Mouse (Mus musculus) brown adipose tissue, adult 24 weeks (tissue): ENCODE data around the gene Rnf114. TPM values are rescaled to one million over a fixed set of nuclear protein-coding genes. Genes with fewer than 3 reads are reported as not detected.

Source experiments
- H3K27ac ChIP-seq: fragments of 200-500 bp; replicated peaks from 2 replicates; pipeline ENCODE4 v1.5.1; 2012; ENCODE audit warnings: low read depth, mild to moderate bottlenecking, low read length
- H3K4me1 ChIP-seq: fragments of 200-500 bp; 2 replicates; pipeline ENCODE4 v1.6.1; 2012; ENCODE audit warnings: low read length, mixed read lengths; ENCODE audit not compliant: control insufficient read depth, insufficient read depth, insufficient read length
- H3K4me3 ChIP-seq: fragments of 200-500 bp; 2 replicates; pipeline ENCODE4 v1.5.1; 2012; ENCODE audit warnings: low read depth, mild to moderate bottlenecking, low read length, moderate library complexity; ENCODE audit not compliant: insufficient read depth
- polyA plus RNA-seq: library from polyadenylated mRNA; stranded (reverse); fragments of >200 nt; gene quantifications from 2 replicates; pipeline ENCODE4 v1.2.4, GENCODE M21; 2012; ENCODE audit not compliant: missing spikeins, insufficient read depth, insufficient read length

Rnf114 gene
- 22.7 and 24.2 TPM in 2 replicates for polyA plus RNA-seq

DNA sequence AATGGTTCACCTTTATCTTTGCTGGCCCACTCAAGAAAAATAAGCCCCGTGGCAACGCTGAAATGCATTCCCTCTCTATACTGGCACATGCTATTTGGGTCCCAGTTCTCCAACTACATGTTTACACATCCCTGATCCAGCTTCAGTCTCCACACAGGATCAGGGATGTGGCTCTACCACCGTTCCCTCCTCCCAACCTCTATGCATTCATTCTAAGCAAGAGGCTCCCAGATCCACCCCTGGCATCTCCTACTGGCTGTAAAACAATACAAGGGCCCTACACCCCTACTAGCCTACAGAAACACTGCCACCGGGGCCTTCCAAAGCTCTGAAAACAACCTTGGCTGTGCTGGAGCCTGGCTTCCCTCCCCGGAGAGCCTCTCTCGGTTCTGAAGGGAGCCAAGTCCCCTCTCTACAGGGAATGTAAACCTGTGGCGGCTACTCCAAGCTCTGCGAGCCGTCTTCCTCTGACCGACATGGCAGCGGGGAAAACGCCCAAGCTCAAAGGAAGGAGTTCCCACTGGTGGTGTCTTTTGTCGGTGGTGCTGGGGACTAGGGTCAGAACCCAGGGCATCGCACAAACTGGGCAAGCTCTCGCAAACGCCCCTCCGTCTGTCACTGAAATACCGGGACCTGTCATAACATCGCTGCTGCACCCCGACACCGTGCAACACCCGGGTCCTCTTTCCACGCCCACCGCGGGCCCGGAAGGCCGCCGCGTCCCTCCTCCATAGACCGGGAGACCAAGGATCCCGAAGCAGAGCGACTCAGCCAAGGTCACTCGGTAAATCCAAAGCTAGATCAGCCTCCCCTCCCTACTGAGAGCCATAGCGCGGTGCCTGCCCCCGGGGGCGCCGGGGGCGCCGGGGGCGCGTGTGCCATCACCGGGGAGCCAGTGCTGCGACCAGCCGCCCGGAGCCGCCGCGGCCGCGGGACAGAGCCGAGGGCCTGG lies at the start of gene Rnf114:
Gene Rnf114 (plus strand): TSS at position 889 of the 952 bp plus-strand sequence.
- Histone ChIP-seq H3K4me1 (peaks cover 18% of the 10 kb centered on the region), H3K4me3 (peak within 1 kb of the TSS; percentile 80), H3K27ac (peak within 1 kb of the TSS; percentile 98)

DNA sequence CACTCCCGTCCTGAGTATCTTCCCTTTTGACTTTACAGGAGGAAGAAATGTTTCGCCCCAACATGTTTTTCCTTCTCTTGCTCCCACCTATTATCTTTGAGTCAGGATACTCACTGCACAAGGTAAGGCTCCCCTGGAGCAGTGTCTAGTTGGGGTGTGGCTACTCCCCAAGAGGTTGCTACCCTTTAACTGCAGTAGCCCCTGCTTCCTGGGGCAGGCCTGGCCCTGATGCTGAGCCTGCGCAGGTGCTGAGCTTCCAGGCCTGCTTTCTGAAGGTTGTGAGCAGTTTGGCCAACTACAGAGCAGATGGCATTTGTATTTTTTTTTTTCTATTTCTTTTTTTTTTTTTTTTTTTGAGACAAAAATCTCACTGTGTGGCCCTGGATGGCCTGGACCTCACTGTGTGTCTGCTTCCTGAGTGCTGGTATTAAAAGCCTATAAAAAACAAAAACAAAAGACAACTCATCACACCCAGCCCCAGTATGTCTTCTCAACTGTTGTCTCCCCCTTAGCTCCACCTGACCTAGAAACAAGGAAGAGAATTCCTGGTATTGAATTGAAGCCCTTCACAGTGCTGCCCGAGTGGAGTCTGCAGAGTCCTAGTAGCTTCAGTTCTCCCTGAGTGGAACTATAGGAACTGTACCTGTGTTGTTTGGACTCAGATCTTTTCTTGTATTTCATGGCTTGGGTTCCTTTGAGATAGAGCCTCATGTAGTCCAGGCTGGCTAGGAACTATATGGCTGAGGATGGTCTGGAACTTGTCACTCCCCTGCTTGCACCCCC lies 48.8 kb upstream of the Rnf114 start:
- Histone ChIP-seq H3K4me3 (no peak overlapping the region), H3K27ac (no peak overlapping the region), H3K4me1 (no peaks in the 10 kb centered on the region)

DNA sequence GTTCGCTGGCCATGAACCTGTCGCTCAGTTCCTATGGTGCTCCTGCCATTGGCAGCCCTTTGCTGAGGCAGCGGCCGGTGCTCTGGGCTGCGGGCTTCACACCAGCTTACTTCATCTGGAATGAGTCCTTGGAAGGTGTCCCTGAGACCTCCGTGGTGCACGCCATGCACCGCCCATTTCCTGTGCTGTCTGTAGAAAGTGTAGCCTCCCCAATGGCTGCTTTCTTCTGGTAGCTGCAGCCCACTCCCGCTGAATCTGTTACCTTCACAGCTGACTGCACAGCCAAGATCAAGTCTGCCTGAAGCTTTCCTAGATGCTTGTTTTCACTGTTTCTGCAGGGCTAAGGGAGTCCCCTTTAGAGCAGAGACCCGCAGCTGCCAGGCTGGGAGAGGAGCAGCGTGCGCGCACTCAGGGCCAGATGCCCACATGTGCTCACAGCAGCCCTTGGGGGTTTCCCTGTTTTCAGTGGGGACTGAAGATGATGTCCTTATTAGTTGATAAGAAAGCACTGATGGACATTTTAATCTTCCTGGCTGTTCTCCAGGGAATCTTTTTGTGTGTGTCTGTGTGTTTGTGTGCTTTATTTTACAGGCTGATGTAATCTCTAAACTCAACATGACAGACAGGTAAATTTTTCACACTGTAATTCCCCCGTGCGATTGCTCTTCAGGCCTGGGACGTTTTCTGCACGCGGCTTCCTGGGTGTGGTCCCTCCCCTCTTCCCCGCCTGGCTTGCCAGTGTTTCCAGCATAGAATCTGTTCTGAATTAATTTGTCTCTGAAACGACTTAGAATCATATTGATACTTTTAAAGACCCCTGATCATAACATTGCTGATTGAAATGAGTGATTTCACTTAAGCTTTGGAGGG lies 46.3 kb upstream of the Rnf114 start:
- Histone ChIP-seq H3K4me1 (no peaks in the 10 kb centered on the region), H3K27ac (no peak overlapping the region), H3K4me3 (no peak overlapping the region)

DNA sequence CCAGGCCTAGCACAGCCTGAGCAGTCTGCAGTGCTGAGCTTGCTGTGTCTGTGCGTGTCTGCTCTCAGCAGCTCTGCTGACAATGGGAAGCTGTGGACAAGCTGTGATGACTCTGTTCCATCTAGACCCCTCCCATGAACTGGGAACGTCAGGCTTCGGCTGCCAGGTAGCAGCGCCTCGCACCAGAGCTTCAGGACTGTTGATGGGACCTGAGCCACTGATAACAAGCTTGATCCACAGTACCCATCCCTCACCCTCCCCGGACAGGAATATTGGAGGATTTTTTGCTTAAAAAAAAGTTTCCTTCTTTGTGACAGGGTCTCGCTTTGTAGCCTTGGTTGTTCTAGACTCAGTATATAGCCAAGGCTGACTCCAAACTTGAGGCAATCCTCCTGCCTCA lies 45.2 kb upstream of the Rnf114 start:
- H3K4me1 ChIP-seq: no peaks in the 10 kb centered on the region
- no peak overlapping the region for H3K27ac ChIP-seq
- no peak overlapping the region for H3K4me3 ChIP-seq

DNA sequence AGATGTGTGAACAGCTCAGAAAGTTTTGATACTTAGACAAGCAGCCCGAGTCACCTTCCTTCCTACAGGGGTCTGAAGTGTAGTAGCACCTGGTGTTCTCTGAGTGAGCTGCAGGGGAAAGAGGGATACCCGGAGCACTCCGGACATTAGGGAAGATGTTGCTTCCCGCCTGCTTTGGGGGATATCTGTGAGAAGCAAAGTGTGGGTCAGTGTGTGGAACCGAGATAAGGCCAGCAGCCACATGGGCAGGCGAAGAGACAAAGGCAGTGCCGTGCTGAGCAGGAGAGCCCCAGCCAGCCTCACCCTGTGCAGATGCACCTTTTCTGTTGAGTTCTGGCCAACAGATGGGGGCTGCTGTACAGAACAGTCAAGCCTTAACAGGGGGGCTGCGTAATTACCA lies 44.8 kb upstream of the Rnf114 start:
- Histone ChIP-seq H3K27ac (no peak overlapping the region), H3K4me3 (no peak overlapping the region), H3K4me1 (no peaks in the 10 kb centered on the region)

DNA sequence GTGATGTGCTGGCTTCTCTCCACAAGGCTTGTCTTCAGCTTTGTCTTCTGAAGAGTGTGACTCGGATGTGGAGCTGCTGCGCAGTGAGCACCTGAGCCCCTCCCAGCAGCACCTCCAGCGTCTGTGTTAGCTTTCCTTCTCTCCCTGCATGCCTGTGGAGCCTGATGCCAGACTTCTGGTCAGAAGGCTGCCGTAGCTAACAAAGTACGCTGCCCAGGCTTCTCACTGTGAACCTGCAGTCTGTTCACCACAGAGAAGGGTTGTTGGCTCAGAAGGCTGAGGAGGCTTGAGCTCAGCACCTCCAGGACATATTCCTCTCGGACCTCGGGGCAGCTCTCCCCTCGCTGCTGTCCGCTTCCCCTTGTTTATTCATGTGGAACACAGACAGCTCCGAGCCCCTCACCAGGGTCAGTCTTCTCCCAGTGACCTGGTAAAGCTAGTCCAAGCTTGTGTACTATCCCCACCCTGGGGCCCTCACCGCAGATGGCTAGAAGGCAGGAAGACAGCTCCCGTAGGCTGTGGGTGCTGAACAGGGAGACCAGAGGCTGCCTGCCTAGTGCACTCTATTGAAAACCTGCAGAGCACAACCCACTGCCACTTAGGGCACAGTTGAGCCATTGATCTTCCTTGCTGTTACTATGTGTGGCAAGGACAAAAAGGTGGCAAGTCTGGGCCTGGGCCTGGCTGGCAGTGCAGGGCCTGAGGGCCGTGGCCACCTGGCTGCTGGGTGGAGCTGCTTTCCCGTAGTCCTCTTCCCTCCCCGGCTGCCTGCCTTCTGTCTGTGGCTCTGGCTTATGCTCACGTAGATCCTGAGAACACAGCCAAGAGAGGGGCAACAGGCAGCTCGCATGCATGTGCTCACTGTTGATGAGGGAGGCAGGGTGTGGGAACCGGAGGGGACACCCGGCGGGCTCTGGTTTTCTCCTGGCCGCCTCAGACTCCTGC lies 42.8 kb upstream of the Rnf114 start:
- no peak overlapping the region for H3K4me3 ChIP-seq
- no peaks in the 10 kb centered on the region for H3K4me1 ChIP-seq
- H3K27ac ChIP-seq: no peak overlapping the region

DNA sequence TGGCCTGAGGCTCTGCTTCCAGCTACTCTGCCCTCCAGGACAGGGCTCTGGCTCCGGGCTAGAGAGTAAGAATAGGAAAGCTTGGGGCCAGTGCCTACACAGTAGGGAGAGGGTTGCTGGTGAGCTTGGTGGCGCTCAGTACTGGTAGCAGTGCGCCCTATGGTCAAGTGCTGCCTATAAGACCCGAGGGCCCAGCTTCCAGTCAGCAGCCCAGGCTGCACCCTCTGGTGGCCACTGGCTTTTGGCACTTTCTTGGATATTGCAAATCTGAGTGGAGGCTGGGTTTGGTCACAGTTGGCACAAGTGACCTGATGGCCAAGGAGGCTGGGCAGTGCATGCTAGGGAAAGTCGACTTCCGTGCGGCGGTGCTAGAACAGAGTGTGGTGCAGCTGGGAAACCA lies 41.8 kb upstream of the Rnf114 start:
- Histone ChIP-seq H3K4me3 (no peak overlapping the region), H3K27ac (no peak overlapping the region), H3K4me1 (no peaks in the 10 kb centered on the region)

DNA sequence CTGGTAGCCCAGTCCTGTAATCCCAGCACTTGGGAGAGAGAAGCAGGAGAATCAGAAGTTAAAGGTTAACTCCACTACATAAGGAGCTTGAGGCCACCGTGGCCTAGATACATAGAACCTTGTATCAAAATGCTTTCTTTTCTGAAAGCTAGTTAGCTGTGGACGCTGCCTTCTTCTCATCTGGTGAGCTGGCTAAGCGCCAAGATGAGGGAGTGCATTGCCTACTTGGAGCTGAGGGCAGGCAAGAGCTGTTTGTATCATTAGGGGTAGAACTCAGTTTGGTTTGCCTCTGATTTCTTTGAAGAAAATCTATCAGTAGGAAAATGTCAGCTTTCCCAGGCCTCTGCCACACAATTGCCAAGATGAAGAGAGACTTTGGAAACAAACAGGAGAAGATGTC lies 38.6 kb upstream of the Rnf114 start:
- H3K27ac ChIP-seq: no peak overlapping the region
- no peaks in the 10 kb centered on the region for H3K4me1 ChIP-seq
- no peak overlapping the region for H3K4me3 ChIP-seq

DNA sequence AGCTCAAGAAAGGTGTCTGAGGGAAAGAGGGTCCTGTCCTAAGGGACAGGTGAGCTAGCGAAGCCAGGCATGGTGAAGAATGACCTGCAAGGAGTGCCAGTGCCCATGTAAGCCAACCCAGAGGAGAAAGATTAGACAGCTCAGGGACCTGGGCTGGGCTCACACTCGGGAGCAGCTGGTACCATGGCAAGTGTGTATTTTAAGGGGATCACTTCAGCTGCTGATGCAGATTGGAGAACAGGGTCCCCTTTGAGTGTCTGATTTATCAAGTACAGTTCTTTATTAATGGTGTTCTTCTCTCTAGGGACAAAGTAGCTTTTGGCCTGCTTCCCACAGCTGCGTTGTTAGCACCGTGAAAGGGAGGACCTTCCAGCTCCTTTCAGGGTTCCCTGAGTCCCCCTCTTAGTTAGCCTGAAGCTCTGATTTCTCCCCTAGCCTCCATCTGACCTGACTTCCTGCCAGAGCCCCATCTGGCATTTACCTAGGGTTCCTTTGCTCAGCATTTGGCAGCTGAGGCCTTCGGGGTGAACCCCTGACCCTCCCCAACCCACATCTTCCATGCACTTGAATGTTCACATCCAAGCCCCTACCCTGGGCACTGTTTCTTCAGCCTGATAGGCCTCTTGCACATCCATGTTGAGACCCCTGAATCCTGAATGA lies 36.0 kb upstream of the Rnf114 start:
- H3K27ac ChIP-seq: no peak overlapping the region
- no peak overlapping the region for H3K4me3 ChIP-seq
- no peaks in the 10 kb centered on the region for H3K4me1 ChIP-seq

DNA sequence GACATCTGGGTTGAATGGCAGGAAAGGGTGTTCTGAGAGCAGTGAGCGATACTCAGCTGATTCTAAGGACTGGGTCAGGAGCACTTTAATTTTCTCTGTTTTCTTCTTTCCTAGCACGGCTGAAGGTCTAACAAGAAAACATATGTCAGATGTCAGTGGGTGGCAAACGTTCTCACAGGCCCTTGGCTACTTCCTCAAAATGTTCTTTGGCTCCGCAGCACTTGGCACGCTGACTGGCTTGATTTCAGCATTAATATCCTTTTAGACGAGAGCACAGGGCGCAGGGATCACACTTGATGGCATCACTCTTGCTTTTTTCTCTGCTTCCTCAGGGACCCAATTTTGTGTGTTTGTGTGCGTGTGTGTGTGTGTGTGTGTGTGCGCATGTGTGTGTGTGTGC lies 35.2 kb upstream of the Rnf114 start:
- Histone ChIP-seq H3K4me3 (no peak overlapping the region), H3K4me1 (no peaks in the 10 kb centered on the region), H3K27ac (no peak overlapping the region)

DNA sequence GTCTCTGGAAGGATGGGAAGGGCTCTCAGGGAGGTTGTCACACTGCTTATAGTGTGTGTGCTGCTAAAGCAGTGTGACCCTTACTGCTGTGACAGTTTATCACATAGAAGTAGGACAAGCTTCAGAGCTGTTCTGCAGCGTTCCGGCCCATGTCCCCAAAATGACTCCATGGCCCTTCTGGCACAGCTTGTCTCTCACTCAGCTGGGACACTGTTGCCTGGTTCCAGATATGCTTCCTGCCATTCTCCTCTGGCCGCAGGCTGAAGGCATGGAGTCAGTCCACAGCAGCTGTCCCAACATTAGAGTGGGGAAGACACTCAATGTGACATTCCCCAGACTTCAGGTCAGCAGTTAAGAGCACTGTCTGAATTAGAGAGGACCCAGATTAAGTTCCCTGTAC lies 33.9 kb upstream of the Rnf114 start:
- no peaks in the 10 kb centered on the region for H3K4me1 ChIP-seq
- H3K27ac ChIP-seq: no peak overlapping the region
- H3K4me3 ChIP-seq: no peak overlapping the region

DNA sequence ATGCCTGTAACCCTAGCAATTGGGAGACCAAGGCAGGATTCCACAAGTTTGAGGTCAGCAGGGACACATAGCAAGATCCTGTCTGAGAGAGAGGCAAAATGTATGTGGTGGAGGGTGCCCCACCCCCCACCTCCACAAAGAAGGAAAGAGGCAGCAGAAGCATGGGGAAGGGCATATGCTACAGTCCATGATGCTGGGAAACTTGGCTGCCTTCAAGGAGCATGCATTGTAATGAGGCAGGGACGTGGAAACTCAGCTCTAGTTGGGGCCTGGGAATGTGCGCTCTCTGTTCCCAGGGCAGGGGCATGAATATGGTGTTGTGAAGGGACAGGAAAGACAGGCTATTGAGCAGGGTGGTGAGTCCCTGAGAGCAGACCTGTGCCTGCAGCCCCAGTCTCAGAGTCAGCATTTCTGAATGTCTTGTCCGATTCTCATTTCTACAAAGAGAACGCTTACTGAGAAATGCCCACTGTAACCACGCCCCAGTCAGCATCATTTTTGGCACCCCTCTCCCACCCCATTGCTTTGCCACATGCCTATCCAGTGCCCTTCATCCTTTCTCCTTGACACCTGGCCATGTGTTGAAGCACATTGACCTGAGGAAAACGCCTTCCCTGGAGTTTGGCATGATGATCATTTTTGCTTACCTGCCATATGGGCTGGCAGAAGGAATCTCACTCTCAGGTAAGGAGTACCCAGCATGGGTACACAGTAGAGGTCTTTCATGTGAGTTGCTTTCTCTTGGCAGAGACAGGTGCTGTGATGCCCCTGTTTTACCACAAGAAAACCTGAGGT lies 33.2 kb upstream of the Rnf114 start:
- no peak overlapping the region for H3K27ac ChIP-seq
- no peak overlapping the region for H3K4me3 ChIP-seq
- H3K4me1 ChIP-seq: no peaks in the 10 kb centered on the region

DNA sequence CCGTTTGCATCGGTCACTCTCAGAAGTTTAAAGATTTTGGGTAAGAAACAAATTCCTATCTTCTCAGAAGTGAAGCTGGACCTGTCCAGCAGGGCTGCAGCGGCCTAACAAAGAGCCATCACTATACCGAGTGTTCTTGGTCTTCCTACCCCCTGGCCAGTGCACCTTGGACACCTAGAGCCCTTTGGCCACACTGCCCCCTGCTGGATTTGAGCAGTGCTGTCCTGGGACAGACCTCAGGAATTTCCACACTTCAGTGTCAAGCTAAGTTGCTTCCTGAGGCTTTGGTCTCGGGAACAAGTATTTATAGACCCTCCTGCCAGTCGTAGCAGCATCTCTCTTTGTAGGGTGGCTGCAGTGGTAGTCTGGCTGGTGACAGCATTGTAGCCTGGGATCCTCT lies 29.5 kb upstream of the Rnf114 start:
- Histone ChIP-seq H3K27ac (no peak overlapping the region), H3K4me1 (no peaks in the 10 kb centered on the region), H3K4me3 (no peak overlapping the region)
